Mouse (Mus musculus) midbrain, postnatal 0 days (tissue): ENCODE data around the gene Cmtm7. TPM values are rescaled to one million over a fixed set of nuclear protein-coding genes. Genes with fewer than 3 reads are reported as not detected.
A peak's percentile ranks its signal among the peaks of the same experiment; 100 is the strongest.

Source experiments
- ATAC-seq: fragments of 200-750 bp; cut with Nextera tagmentation; 2 replicates; pipeline ENCODE4 v1.8.0; 2017; ENCODE audit warnings: moderate number of reproducible peaks, mild to moderate bottlenecking, moderate TSS enrichment, moderate library complexity; ENCODE audit not compliant: low FRiP score
- DNase-seq: peaks from one replicate; pipeline ENCODE4 v3.0.0-alpha.2; 2015; ENCODE audit warnings: low spot score
- H3K27ac ChIP-seq: fragments of 300-500 bp; sonication (generic); 2 replicates; pipeline ENCODE4 v1.5.1; 2014; ENCODE audit warnings: low read depth, mild to moderate bottlenecking, low read length, mixed read lengths
- H3K27me3 ChIP-seq: fragments of 300-500 bp; sonication (generic); 2 replicates; pipeline ENCODE4 v1.6.1; 2014; ENCODE audit warnings: low read length, control low read depth, mixed read lengths; ENCODE audit not compliant: insufficient read depth
- H3K36me3 ChIP-seq: fragments of 300-500 bp; sonication (generic); 2 replicates; pipeline ENCODE4 v1.6.1; 2014; ENCODE audit warnings: low read length, control low read depth, mixed read lengths; ENCODE audit not compliant: insufficient read depth
- H3K4me1 ChIP-seq: fragments of 300-500 bp; sonication (generic); 2 replicates; pipeline ENCODE4 v1.6.1; 2014; ENCODE audit warnings: mild to moderate bottlenecking, control low read depth, antibody characterized with exemption, low read length, mixed read lengths; ENCODE audit not compliant: insufficient read depth
- H3K4me2 ChIP-seq: fragments of 300-500 bp; sonication (generic); 2 replicates; pipeline ENCODE4 v1.6.1; 2014; ENCODE audit warnings: low read depth, mild to moderate bottlenecking, low read length, mixed read lengths; ENCODE audit not compliant: poor library complexity, severe bottlenecking
- H3K4me3 ChIP-seq: fragments of 300-500 bp; sonication (generic); 2 replicates; pipeline ENCODE4 v1.5.1; 2014; ENCODE audit warnings: low read depth, mild to moderate bottlenecking, low read length, moderate library complexity
- H3K9ac ChIP-seq: fragments of 300-500 bp; sonication (generic); replicated peaks from 2 replicates; pipeline ENCODE4 v1.6.1; 2014; ENCODE audit warnings: mild to moderate bottlenecking, low read length, moderate library complexity, mixed read lengths; ENCODE audit not compliant: poor library complexity, severe bottlenecking
- H3K9me3 ChIP-seq: fragments of 300-500 bp; sonication (generic); 2 replicates; pipeline ENCODE4 v1.6.1; 2016; ENCODE audit warnings: low read length, control low read depth
- CTCF ChIP-seq: IDR thresholded peaks from 2 replicates; pipeline ENCODE4 v1.5.1; 2016; ENCODE audit warnings: antibody characterized with exemption, mild to moderate bottlenecking
- WGBS: fragments of 180-500 bp; shearing (Covaris S2); extraction: QIAGEN DNeasy Blood & Tissue Kit; methylation state at CpG from one replicate; pipeline ENCODE4 v1.1.7; 2014; 5-methylcytosine and 5-hydroxymethylcytosine counted together
- polyA plus RNA-seq: library from polyadenylated mRNA; unstranded; fragments of >200 nt; fragmentation: Nextera tagmentation; extraction: Ambion mirVana; gene quantifications from 2 replicates; pipeline ENCODE4 v1.2.1, GENCODE M21; 2015
- total RNA-seq: library from RNA; depleted of rRNA; stranded (reverse); fragments of >200 nt; gene quantifications from 2 replicates; pipeline ENCODE4 v1.2.3, GENCODE M21; 2014

Cmtm7 gene
- total and polyA plus RNA-seq, 2 experiments from 2014 or later = 8.0 to 15.6 TPM

DNA sequence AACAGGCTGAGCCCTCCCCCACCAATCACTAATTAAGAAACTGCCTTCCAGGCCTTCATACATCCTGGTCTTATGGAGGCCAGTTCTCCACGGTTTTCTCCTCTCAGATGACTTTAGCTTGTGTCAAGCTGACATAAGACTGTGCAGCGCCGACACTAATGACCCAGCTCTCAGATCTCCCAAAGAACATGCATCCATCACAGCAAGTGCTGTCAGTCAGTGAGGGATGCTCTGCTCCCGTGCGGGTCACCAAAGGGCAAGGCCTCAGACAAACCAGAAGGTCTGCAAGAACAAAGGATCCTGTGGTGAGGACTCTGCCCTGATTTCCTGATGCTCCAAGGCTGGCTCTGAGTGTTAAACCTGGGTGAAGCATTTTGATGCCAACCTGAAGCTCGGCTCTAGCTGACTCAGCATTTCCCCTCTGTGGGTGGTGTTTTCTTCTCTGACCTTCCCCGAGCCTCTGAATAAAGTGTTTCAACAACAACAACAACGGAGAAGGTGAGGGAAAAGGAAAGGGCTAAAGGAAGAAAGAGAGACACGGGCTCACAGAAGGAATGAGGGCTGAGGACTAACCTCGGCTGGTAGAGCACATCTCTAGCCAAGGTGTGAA, 17.9 kb upstream of the Cmtm7 start:
- Histone ChIP-seq H3K4me1 (no peaks in the 10 kb centered on the region), H3K27ac (no peak overlapping the region), H3K36me3 (no peaks in the 10 kb centered on the region), H3K4me2 (no peak overlapping the region), H3K9me3 (no peaks in the 10 kb centered on the region), H3K27me3 (no peaks in the 10 kb centered on the region), H3K9ac (no peak overlapping the region), H3K4me3 (no peak overlapping the region)
- DNase-seq = no peak
- WGBS = 50% methylated on average over 10 of the region's 10 CpGs
- ATAC-seq = no peak
- no peak for TF ChIP-seq CTCF

DNA sequence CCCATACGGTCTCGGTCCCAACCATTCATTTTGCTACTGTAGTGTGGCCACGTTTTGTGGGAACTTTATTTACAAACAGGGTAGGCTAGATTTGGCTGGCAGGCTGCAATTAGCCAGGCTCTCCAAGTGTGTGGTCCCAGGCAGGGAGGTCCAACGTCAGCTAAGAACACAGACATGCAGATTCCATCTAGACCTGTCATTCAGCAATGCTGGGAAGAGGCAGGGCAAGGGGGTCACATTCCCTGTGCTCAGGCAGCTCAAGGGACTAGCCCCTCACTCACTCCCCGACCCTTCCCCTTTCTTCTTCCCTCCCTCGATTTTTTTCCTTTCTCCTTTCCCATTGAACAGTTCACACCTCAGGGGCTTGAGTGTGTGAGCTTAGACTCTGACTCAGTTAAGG, 17.2 kb upstream of the Cmtm7 start:
- Histone ChIP-seq H3K36me3 (no peaks in the 10 kb centered on the region), H3K27me3 (no peaks in the 10 kb centered on the region), H3K9me3 (no peaks in the 10 kb centered on the region), H3K4me1 (no peaks in the 10 kb centered on the region), H3K9ac (no peak overlapping the region), H3K4me2 (no peak overlapping the region), H3K4me3 (no peak overlapping the region), H3K27ac (no peak overlapping the region)
- ATAC-seq = no peak
- 55% methylated on average over 6 of the region's 6 CpGs for WGBS
- DNase-seq = no peak
- TF ChIP-seq CTCF = no peak

DNA sequence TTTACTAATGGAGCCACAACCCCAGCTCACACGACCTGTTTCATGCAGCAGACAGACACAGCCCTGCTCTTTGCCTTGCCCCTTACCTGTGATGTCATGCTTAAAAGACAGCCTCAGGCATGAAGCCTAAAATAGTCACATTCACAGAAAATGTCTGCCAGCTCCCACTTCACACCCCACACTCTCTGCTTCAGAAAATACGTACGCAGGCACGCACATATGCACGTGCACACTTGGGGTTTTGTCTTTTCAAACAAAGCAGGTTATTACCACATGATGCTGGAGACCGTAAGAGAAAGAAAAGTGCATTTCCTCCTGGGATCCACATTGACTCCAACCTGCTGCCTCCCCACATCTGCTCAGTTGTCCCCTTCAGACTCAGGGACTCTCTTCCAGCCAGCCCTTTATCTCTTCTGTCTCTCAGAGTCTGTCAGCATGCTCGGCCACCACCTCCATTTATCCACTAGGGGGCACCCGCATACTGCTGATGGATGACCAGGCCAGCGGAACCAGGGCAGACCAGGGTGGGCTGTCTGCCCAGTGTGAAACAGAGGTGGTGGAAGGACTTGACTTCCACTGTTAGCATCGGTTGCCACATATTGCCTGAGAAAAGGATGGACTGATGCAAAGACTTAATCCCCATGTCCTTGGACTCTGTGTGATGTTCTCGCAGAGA, 15.8 kb upstream of the Cmtm7 start:
- H3K27ac ChIP-seq = no peak overlapping the region
- H3K27me3 ChIP-seq = no peaks in the 10 kb centered on the region
- no peak overlapping the region for H3K4me3 ChIP-seq
- peak; percentile 100 for TF ChIP-seq CTCF
- no peaks in the 10 kb centered on the region for H3K9me3 ChIP-seq
- peak; percentile 74; the same call in 1 of the 2 replicates for ATAC-seq
- WGBS = 50% methylated on average over 11 of the region's 11 CpGs
- no peak overlapping the region for H3K9ac ChIP-seq
- peak; percentile 93 for DNase-seq
- no peaks in the 10 kb centered on the region for H3K4me1 ChIP-seq
- H3K4me2 ChIP-seq = no peak overlapping the region
- no peaks in the 10 kb centered on the region for H3K36me3 ChIP-seq

DNA sequence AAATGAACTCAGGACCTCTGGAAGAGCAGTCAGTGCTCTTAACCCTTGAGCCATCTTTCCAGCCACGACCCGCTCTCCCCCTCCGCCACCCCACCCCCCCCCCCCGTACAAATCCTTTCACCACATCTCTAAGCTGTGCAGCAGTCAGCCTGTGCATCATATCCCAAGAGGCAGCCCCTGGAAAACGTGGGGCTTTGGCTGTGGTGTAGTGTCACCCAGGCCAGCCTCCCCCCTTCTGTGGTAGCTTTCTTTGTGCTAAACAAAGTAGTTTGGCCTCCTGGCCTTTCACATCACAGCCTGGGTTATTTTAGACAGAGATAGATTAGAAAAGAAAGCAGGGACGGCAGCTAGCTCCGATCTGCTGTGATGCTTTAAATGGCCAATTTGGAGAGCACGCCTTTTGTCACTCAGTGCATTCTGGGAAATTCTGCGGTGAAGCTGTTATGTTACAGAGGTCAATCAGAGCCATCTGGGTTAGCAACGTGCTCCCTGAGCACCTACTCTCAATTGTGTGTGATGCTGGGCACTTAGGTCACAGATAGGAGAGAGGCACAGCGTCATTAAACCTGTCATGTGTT, 14.9 kb upstream of the Cmtm7 start:
- no peak for DNase-seq
- no peak overlapping the region for H3K9ac ChIP-seq
- ATAC-seq = no peak
- no peaks in the 10 kb centered on the region for H3K36me3 ChIP-seq
- no peak overlapping the region for H3K27ac ChIP-seq
- no peaks in the 10 kb centered on the region for H3K4me1 ChIP-seq
- 56% methylated on average over 8 of the region's 11 CpGs for WGBS
- TF ChIP-seq CTCF = no peak
- no peaks in the 10 kb centered on the region for H3K27me3 ChIP-seq
- no peak overlapping the region for H3K4me3 ChIP-seq
- H3K4me2 ChIP-seq = no peak overlapping the region
- H3K9me3 ChIP-seq = no peaks in the 10 kb centered on the region

DNA sequence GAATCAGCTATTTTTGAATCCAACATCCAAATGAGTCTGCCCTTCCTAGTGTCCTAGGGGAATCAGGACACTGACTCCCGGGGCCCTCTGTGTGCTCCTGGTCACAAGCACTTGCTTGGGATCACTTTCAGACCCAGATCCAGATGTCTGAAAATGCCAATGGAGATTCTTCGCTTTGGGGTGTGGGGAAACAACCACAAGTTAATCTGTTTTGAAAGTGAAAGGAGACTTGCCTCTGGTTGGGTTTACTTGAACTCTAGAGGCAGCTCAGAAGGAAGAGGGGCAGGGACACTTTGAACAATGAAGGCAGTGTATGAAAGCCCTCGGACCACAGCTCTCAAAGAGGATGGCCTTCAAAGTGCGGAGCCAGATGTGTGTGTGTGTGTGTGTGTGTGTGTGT, 12.8 kb upstream of the Cmtm7 start:
- WGBS = 64% methylated on average over 4 of the region's 4 CpGs
- no peak for ATAC-seq
- H3K4me1 ChIP-seq = no peaks in the 10 kb centered on the region
- no peak for TF ChIP-seq CTCF
- H3K27ac ChIP-seq = no peak overlapping the region
- H3K9me3 ChIP-seq = no peaks in the 10 kb centered on the region
- no peak overlapping the region for H3K9ac ChIP-seq
- H3K27me3 ChIP-seq = no peaks in the 10 kb centered on the region
- no peaks in the 10 kb centered on the region for H3K36me3 ChIP-seq
- no peak overlapping the region for H3K4me2 ChIP-seq
- H3K4me3 ChIP-seq = no peak overlapping the region
- DNase-seq = no peak

DNA sequence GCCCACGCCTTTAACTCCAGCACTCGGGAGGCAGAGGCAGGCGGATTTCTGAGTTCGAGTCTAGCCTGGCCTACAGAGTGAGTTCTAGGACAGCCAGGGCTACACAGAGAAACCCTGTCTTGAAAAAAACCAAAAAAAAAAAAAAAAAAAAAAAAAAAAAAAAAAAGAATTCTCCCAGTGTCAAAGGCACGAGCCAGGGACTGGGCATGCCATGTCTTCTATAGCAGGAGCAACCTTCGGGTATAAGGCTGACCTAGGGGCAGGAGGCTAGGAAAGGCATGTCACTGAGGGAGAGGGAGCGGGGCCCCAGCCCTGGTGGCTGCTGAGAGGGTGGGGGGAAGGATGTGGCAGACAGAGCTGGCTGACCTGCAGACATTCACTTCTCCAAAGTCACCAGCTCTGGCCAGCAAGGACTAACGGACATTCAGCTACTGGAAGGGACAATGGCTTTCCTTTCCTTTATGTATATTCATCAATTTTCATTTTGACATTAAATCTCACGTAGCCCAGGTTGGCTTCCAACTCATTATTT, 12.2 kb upstream of the Cmtm7 start:
- ATAC-seq (no peak), DNase-seq (no peak)
- H3K4me2 ChIP-seq = no peak overlapping the region
- WGBS = 88% methylated on average over 9 of the region's 9 CpGs
- H3K27ac ChIP-seq = no peak overlapping the region
- H3K36me3 ChIP-seq = no peaks in the 10 kb centered on the region
- H3K4me1 ChIP-seq = no peaks in the 10 kb centered on the region
- no peak overlapping the region for H3K4me3 ChIP-seq
- H3K9me3 ChIP-seq = no peaks in the 10 kb centered on the region
- no peaks in the 10 kb centered on the region for H3K27me3 ChIP-seq
- H3K9ac ChIP-seq = no peak overlapping the region
- TF ChIP-seq CTCF = no peak
